Mouse (Mus musculus) neutrophil, adult 5-6 weeks (primary cell): ENCODE measurements around the gene Foxp1. TPM values are rescaled to one million over a fixed set of nuclear protein-coding genes. Genes with fewer than 3 reads are reported as not detected.

ENCODE experiments used
- ATAC-seq: fragments of 151-379, 151-347 bp; 2 replicates; pipeline ENCODE4 v1.8.0; 2017; ENCODE audit warnings: mild to moderate bottlenecking, moderate TSS enrichment; ENCODE audit not compliant: insufficient number of reproducible peaks, poor library complexity, low FRiP score, severe bottlenecking; ENCODE audit errors: extremely low read depth
- total RNA-seq: library from RNA; stranded (forward); fragments of 200-1000 nt; gene quantifications from 2 replicates; pipeline ENCODE4 v1.2.3, GENCODE M21; 2017

Gene Foxp1
- total RNA-seq, 1 experiment from 2014 or later: 448 TPM

DNA sequence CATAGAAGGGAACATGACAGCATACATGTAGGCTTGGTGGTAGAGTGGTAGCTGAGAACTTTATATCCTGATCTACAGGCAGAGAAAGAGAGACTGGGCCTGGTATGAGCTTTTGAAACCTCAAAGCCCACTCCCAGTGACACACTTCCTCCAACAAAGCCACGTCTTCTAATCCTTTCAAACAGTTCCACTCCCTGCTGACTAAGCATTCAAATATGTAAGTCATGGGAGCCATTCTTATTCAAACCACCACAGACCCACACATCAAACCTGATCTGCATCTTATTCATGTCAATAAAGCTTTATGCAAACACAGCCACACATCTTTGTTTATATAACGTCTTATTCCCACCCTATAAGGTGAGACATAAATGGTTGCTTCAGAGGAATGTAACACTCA lies 646.1 kb downstream of the Foxp1 start:
- ATAC-seq: no peak

Other genes with a start within 250 kb of the Foxp1 start
- 20.5 and 23.5 TPM in 2 replicates for gene Eif4e3, start 144.1 kb upstream of the Foxp1 start, total RNA-seq
- gene Gm20696, start 144.1 kb upstream of the Foxp1 start, total RNA-seq: 58.0 and 58.2 TPM in 2 replicates
- 0.74 TPM in 1 of 2 replicates, not detected in the other for gene Gpr27, start 170.0 kb upstream of the Foxp1 start, total RNA-seq
- 0.37 and 1.2 TPM in 2 replicates for gene Prok2, start 203.7 kb upstream of the Foxp1 start, total RNA-seq